Mouse (Mus musculus) layer of hippocampus, adult 9-10 months (tissue): ENCODE measurements around the gene Nhp2.
"Not testable (repeated sequence)": the region's sequence is repeated elsewhere in the genome, so short reads cannot be mapped to it uniquely, and the experiment has no call there.

Experiments used
- DNase-seq: peaks from one replicate; pipeline ENCODE4 v3.0.0; 2022; ENCODE audit warnings: low spot score

Nhp2 gene

GRCm38 (mm10) chr11:51658291-51658690 lies 38.8 kb downstream of the Nhp2 start:
- DNase-seq = no peak

GRCm38 (mm10) chr11:51658705-51659104 lies 39.2 kb downstream of the Nhp2 start:
- no peak for DNase-seq

- no peak for DNase-seq
Measured at GRCm38 (mm10) chr11:51661867-51662365, 42.4 kb downstream of the Nhp2 start.

- no peak for DNase-seq
Measured at GRCm38 (mm10) chr11:51662632-51663031, 43.1 kb downstream of the Nhp2 start.

GRCm38 (mm10) chr11:51664747-51665146 lies 45.2 kb downstream of the Nhp2 start:
- not testable (repeated sequence) for DNase-seq

GRCm38 (mm10) chr11:51670846-51671245 lies 51.3 kb downstream of the Nhp2 start:
- no peak for DNase-seq

- no peak for DNase-seq
Measured at GRCm38 (mm10) chr11:51671376-51671775, 51.8 kb downstream of the Nhp2 start.

- no peak for DNase-seq
Measured at GRCm38 (mm10) chr11:51673291-51673690, 53.8 kb downstream of the Nhp2 start.
